Mouse (Mus musculus): Measurements from ENCODE around the gene Pde3a. TPM values are rescaled to one million over a fixed set of nuclear protein-coding genes. Genes with fewer than 3 reads are reported as not detected.

Pde3a gene
- 4.4 and 5.5 TPM in 2 replicates for polyA plus RNA-seq (2016; fragmentation: Nextera tagmentation; extraction: Ambion mirVana)

DNA sequence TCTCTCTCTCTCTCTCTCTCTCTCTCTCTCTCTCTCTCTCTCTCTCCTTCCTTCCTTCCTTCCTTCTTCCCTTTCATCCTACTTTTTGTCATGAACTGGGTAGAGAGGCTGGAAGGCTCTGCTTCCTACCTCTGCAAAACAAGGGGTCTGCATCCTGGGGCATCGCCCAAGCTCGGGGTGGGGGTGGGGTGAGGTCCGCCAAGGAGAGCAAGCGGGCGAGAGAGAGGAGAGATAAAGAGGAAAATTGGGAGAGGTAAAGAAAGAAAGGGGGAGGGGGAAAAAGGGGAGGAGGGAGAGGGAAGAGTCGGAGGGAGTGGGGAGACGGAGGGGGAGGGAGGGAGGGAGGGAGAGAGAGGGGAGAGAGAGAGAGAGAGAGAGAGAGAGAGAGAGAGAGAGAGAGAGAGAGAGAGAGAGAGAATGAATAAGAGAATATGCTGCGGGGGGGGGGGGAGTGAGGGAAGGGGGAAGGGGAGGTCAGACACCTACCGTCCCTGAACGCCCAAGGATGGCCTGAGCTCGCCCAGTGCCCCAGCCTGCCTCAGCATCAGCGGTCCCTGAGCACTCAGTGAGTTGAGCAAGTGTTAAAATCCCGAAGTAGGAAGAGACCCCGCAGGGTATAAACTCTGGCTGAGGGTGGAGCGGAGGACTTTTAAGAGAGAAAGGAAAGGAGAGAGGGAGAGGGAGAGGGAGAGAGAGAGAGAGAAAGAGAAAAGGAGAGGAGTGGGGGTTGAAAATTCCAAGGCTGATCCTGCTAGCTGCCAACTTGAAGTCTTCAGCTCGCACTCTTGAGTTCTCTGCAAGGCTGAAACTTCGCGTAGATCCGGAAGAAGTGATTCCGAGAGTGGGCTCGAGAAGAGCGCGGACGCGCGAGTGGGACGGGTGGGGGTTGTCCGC is at the start of gene Pde3a:
Gene Pde3a, plus strand, starts transcription at position 579 of the 894 bp plus-strand sequence.
- peaks cover 44% of the 10 kb centered on the region for H3K4me1 ChIP-seq (replicated peaks)

DNA sequence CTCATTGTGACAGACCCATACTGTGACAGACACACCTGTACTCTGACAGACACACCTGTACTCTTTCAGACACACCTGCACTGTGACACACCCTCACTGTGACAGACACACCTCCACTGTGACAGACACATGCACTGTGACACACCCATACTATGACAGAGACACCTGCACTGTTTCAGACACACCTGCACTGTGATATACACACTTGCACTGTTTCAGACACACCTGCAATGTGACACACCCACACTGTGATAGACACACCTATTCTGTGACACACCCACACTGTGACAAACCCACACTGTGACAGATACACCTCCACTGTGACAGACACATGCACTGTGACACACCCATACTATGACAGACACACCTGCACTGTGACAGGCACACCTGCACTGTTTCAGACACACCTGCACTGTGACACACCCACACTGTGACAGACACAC is 48.9 kb upstream of the Pde3a start:
- H3K4me1 ChIP-seq (replicated peaks) = no peaks in the 10 kb centered on the region
- no peak overlapping the region for H3K27ac ChIP-seq

More for the DNA sequence above, at the start of gene Pde3a:
- 1% methylated on average over 27 of the region's 28 CpGs for WGBS
- peak within 1 kb of the TSS; percentile 86 for H3K9ac ChIP-seq (replicated peaks)
- H3K4me2 ChIP-seq = peak within 1 kb of the TSS; percentile 88
- no peaks in the 10 kb centered on the region for H3K36me3 ChIP-seq
- peaks cover 22% of the 10 kb centered on the region for H3K27me3 ChIP-seq
- H3K27ac ChIP-seq = peak within 1 kb of the TSS; percentile 87
- H3K9me3 ChIP-seq = no peaks in the 10 kb centered on the region
- peak within 1 kb of the TSS; percentile 76 for H3K4me3 ChIP-seq (replicated peaks)
- peak; percentile 43; the same call in 1 of the 2 replicates for ATAC-seq (ENCODE audit: insufficient number of reproducible peaks, insufficient read depth, low FRiP score, low TSS enrichment, low read depth)

DNA sequence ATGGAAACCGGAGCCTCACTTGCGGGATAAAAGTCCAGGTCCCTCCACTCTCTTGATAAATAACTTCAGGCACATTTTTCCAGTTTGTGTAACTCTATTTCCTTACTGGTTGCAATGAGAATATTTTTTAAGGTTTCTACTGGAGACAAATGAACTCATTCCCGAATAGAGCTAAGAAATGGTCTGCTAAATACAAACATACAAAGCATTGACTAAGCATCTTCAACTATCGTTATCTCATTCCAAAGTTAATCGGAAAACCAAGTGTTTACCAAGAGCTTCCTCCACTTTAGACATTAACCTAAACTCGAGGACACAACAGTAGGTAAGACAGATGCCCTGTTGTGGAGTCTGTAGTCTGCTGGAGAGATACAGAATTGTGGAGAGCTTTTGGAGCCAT is 41.5 kb upstream of the Pde3a start:
- WGBS = 84% methylated on average over 6 of the region's 6 CpGs
- no peaks in the 10 kb centered on the region for H3K27me3 ChIP-seq
- H3K4me2 ChIP-seq = no peak overlapping the region
- no peak overlapping the region for H3K27ac ChIP-seq
- no peaks in the 10 kb centered on the region for H3K4me1 ChIP-seq (replicated peaks)
- ATAC-seq (ENCODE audit: insufficient number of reproducible peaks, insufficient read depth, low FRiP score, low TSS enrichment, low read depth) = no peak
- no peak overlapping the region for H3K4me3 ChIP-seq (replicated peaks)
- no peaks in the 10 kb centered on the region for H3K36me3 ChIP-seq
- no peaks in the 10 kb centered on the region for H3K9me3 ChIP-seq
- H3K9ac ChIP-seq (replicated peaks) = no peak overlapping the region

More for the DNA sequence above, 48.9 kb upstream of the Pde3a start:
- Histone ChIP-seq H3K36me3 (no peaks in the 10 kb centered on the region), H3K4me3 (replicated peaks) (no peak overlapping the region), H3K4me2 (no peak overlapping the region), H3K9me3 (no peaks in the 10 kb centered on the region), H3K9ac (replicated peaks) (no peak overlapping the region), H3K27me3 (no peaks in the 10 kb centered on the region)
- peak; percentile 66; the same call in 1 of the 2 replicates for ATAC-seq (ENCODE audit: insufficient number of reproducible peaks, insufficient read depth, low FRiP score, low TSS enrichment, low read depth)

DNA sequence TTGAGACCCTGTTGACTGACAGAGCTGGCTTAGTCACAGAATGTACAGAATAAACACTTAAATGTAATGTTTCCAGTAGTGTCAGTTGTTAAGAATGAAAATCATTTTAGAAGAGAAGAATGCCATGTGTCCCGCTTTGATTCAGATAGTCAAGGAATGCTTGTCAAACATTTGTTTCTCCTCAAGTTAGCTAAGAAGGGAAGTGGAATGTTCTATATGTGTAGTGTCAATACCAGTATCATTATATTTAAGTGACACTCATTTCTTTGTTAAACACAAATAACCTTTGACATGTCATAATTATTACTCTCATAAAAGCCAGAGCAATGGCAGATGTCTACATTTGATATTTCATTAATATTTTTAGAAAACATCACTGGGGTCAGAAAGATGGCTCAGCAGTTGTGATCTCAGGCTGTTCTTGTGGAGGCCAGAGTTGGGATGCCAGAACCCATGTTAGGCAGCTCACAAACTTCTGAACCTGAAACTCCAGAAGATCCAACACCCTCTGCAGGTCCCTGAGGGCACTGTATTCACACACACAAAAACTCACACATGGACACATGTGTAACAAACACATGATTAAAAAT is 40.7 kb upstream of the Pde3a start:
- 83% methylated on average over 1 of the region's 1 CpGs for WGBS

DNA sequence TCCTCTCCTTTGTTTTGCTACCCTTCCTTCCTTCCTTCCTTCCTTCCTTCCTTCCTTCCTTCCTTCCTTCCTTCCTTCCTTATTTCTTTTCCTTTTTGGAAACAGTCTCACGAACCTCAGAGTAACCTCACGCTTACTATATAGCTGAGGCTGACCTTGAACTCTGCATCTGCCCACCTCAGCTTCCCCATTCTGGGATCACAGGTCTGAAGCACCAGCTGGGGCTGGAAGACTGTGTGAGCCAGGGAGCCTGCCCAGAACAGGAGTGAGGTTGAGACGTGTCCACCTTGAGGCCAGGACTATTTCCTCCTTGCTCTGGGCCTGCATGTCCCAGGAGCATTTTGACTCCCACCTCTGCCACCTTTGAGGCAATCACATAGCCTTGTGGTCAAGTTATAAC is 39.0 kb upstream of the Pde3a start:
- H3K9ac ChIP-seq (replicated peaks) = no peak overlapping the region
- no peak overlapping the region for H3K27ac ChIP-seq
- H3K4me2 ChIP-seq = no peak overlapping the region
- no peak overlapping the region for H3K4me3 ChIP-seq (replicated peaks)
- 79% methylated on average over 3 of the region's 3 CpGs for WGBS
- H3K27me3 ChIP-seq = no peaks in the 10 kb centered on the region
- H3K9me3 ChIP-seq = no peaks in the 10 kb centered on the region
- ATAC-seq (ENCODE audit: insufficient number of reproducible peaks, insufficient read depth, low FRiP score, low TSS enrichment, low read depth) = 0 out of 2 replicates have a peak, but pooled peaks have one; percentile 52
- H3K36me3 ChIP-seq = no peaks in the 10 kb centered on the region
- H3K4me1 ChIP-seq (replicated peaks) = no peaks in the 10 kb centered on the region

More for the DNA sequence above, 40.7 kb upstream of the Pde3a start:
- H3K9ac ChIP-seq (replicated peaks) = no peak overlapping the region
- no peaks in the 10 kb centered on the region for H3K4me1 ChIP-seq (replicated peaks)
- no peak overlapping the region for H3K27ac ChIP-seq
- H3K27me3 ChIP-seq = no peaks in the 10 kb centered on the region
- ATAC-seq (ENCODE audit: insufficient number of reproducible peaks, insufficient read depth, low FRiP score, low TSS enrichment, low read depth) = no peak
- no peak overlapping the region for H3K4me2 ChIP-seq
- H3K4me3 ChIP-seq (replicated peaks) = no peak overlapping the region
- H3K36me3 ChIP-seq = no peaks in the 10 kb centered on the region
- H3K9me3 ChIP-seq = no peaks in the 10 kb centered on the region

DNA sequence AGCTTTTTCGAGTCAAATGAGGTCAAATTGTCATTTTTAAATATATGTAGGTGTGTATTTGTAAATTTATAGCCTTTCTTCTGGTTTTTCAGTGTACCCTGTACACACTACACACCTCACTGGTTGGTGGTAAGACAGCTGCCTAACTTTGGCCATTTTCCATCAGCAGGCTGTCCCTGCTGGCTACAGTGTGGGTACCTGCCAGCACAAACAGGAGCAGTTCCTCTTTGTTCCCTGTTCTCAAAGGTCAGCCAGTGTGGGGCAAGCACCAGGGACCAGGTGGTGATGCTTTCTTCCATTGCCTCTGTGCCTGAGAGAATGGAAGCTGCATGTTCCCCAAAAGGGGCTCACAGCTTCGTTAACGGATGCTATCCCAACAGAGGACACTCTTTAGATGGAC is 28.0 kb upstream of the Pde3a start:
- Histone ChIP-seq H3K27ac (no peak overlapping the region), H3K4me1 (replicated peaks) (no peaks in the 10 kb centered on the region), H3K4me2 (no peak overlapping the region), H3K36me3 (no peaks in the 10 kb centered on the region), H3K9me3 (no peaks in the 10 kb centered on the region), H3K4me3 (replicated peaks) (no peak overlapping the region), H3K9ac (replicated peaks) (no peak overlapping the region), H3K27me3 (no peaks in the 10 kb centered on the region)
- no peak for ATAC-seq (ENCODE audit: insufficient number of reproducible peaks, insufficient read depth, low FRiP score, low TSS enrichment, low read depth)
- 81% methylated on average over 3 of the region's 3 CpGs for WGBS

DNA sequence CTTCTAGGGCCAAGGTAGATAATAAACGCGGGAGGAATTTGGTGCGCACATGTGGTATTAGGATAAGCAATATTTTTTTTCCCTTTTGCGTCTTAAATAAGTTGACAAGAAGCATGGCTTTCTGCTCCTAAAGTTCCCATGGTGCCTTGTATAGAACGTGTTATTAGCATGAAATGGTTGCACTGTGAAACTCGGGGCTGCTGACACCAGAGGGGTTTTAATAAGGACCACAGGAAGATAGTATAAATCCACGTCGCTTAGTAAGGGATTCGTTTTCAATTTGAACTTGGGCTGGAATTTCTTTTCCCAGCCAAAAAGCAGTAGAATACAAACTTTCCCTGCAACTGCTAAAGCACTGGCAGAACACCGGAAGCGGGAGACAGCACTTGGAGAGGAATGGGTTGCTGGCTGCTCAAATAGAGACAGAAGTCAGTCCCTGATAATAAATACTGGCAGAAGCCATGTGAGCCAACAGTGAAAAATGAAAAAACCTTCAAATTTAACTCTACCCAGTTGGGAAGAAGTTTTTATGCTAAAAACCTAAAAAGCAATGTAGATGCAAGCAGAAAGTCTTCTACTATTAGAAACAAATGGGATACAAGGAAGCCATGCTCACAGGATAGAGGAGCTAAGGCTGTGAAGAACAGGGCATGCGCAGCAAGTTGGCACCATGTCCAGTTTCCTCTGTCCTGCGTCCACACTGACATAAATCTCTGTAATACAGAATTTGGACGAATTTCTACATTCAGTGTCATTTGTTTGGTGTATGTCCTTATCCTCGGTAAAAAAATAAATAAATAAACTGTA is 22.0 kb upstream of the Pde3a start:
- H3K27me3 ChIP-seq = no peaks in the 10 kb centered on the region
- H3K4me1 ChIP-seq (replicated peaks) = no peaks in the 10 kb centered on the region
- no peak overlapping the region for H3K27ac ChIP-seq
- ATAC-seq (ENCODE audit: insufficient number of reproducible peaks, insufficient read depth, low FRiP score, low TSS enrichment, low read depth) = no peak
- no peak overlapping the region for H3K4me3 ChIP-seq (replicated peaks)
- no peaks in the 10 kb centered on the region for H3K9me3 ChIP-seq
- WGBS = 76% methylated on average over 15 of the region's 15 CpGs
- H3K9ac ChIP-seq (replicated peaks) = no peak overlapping the region
- H3K4me2 ChIP-seq = no peak overlapping the region
- H3K36me3 ChIP-seq = no peaks in the 10 kb centered on the region

DNA sequence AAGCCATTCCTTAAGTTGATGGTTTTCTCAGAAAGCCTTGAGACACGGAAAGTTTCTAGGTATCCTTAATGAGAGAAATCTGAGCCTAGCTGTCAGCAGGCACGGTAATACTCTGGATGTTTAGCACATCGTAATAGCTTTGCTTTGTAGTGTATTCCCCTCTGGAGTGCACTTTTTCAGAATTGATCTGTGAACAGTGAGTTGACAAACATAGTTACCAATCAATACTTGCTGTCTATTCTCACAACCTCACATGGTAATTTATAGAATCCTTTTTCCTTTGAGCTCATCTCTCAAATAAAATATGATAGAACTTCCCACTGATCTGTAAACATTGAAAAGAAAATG is 21.4 kb upstream of the Pde3a start:
- H3K27me3 ChIP-seq = no peaks in the 10 kb centered on the region
- no peak overlapping the region for H3K27ac ChIP-seq
- no peak overlapping the region for H3K4me2 ChIP-seq
- no peak overlapping the region for H3K9ac ChIP-seq (replicated peaks)
- H3K4me3 ChIP-seq (replicated peaks) = no peak overlapping the region
- no peaks in the 10 kb centered on the region for H3K9me3 ChIP-seq
- 22% methylated on average over 3 of the region's 3 CpGs for WGBS
- no peaks in the 10 kb centered on the region for H3K36me3 ChIP-seq
- H3K4me1 ChIP-seq (replicated peaks) = no peaks in the 10 kb centered on the region
- ATAC-seq (ENCODE audit: insufficient number of reproducible peaks, insufficient read depth, low FRiP score, low TSS enrichment, low read depth) = no peak

DNA sequence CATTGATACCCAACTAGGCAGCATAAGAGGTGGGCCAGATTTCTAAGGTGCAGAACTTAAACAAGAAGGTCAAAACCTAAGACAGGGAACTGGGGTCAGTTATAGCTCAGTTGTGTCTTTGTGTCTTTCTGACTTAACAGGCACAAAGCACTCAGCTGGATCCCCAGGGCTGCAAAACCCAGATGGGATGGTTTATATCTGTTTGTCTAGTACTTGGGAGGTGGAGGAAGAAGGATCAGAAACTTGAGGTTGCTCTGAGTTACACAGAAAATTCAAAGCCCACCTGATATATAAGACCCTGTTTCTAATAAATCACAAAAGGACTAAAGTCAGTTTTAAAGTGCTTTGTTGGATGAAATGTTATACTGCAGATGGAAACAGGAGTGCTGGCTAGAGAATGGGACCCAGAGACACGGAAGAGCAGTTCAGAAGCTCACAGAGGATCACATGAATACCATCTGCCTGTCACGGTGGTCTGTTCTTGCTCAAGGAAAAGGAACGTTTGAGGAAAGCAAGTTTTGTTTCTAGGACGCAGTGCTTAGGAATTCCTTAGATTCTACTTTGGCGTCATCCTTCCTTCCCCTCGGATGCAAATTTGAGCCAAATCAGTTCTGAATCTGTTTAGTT is 16.2 kb upstream of the Pde3a start:
- Histone ChIP-seq H3K9me3 (no peaks in the 10 kb centered on the region), H3K27me3 (no peaks in the 10 kb centered on the region), H3K9ac (replicated peaks) (no peak overlapping the region), H3K36me3 (no peaks in the 10 kb centered on the region), H3K4me3 (replicated peaks) (no peak overlapping the region), H3K27ac (no peak overlapping the region), H3K4me1 (replicated peaks) (no peaks in the 10 kb centered on the region), H3K4me2 (no peak overlapping the region)
- 72% methylated on average over 6 of the region's 6 CpGs for WGBS
- no peak for ATAC-seq (ENCODE audit: insufficient number of reproducible peaks, insufficient read depth, low FRiP score, low TSS enrichment, low read depth)

DNA sequence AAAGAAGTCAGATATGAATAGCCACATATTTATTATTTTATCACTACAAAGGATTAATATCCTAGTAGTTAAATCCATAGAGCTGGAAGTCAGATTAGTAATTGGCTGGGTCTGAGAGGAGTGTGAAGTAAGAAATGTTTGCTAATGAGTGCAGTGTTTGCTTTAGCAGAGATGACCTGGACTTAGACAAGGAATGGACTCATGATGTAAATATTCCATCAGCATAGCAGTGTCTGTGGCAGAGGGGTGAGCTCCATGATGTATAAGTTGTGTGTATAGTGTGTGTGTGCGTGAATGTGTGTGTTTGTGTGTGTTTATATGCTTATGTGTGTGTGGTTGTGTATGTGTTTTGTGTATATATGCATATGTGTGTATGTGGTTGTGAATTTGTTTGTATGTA is 7.3 kb upstream of the Pde3a start:
- Histone ChIP-seq H3K4me1 (replicated peaks) (peaks cover 11% of the 10 kb centered on the region), H3K9ac (replicated peaks) (no peak overlapping the region), H3K36me3 (no peaks in the 10 kb centered on the region), H3K4me3 (replicated peaks) (no peak overlapping the region), H3K9me3 (no peaks in the 10 kb centered on the region), H3K4me2 (no peak overlapping the region), H3K27ac (no peak overlapping the region), H3K27me3 (no peaks in the 10 kb centered on the region)
- no peak for ATAC-seq (ENCODE audit: insufficient number of reproducible peaks, insufficient read depth, low FRiP score, low TSS enrichment, low read depth)
- 85% methylated on average over 1 of the region's 1 CpGs for WGBS

DNA sequence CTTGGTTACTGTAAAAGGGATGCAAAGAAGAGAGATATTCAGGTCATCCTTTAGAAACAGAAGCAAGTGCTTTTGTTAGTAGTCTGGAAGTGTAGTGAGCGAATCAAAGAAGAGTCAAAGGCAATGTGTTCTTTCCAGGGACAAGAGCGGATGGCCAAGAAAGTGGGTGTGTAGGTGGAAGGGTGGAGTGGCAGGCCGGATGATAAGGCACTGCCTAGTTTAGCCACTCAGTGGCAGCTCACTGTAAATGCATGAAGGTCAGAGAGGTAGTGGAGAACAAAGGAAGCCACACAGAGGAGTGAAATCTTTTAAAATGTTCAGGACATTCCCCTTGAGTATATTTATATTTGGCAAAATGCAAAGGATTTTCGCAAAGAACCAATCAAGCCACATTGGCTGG is 4.0 kb upstream of the Pde3a start:
- peaks cover 14% of the 10 kb centered on the region for H3K4me1 ChIP-seq (replicated peaks)
- WGBS = 89% methylated on average over 4 of the region's 4 CpGs
- H3K27ac ChIP-seq = no peak overlapping the region
- H3K9me3 ChIP-seq = no peaks in the 10 kb centered on the region
- no peaks in the 10 kb centered on the region for H3K36me3 ChIP-seq
- peaks cover 4% of the 10 kb centered on the region for H3K27me3 ChIP-seq
- no peak for ATAC-seq (ENCODE audit: insufficient number of reproducible peaks, insufficient read depth, low FRiP score, low TSS enrichment, low read depth)
- no peak overlapping the region for H3K9ac ChIP-seq (replicated peaks)
- no peak overlapping the region for H3K4me3 ChIP-seq (replicated peaks)
- H3K4me2 ChIP-seq = no peak overlapping the region
